Mouse (Mus musculus) CH12.LX (cell line): ENCODE results near the gene Pou6f2. TPM values are rescaled to one million over a fixed set of nuclear protein-coding genes. Genes with fewer than 3 reads are reported as not detected.

Experiments used
- DNase-seq: peaks from one replicate; pipeline ENCODE4 v3.0.0-alpha.2; 2013; ENCODE audit errors: extremely low read depth
- H3K27ac ChIP-seq: 2 replicates; pipeline ENCODE4 v1.5.1; 2012; ENCODE audit warnings: low read depth, mild to moderate bottlenecking, control low read depth, moderate library complexity; ENCODE audit not compliant: insufficient read depth
- H3K27me3 ChIP-seq: replicated peaks from 2 replicates; pipeline ENCODE3; 2012; ENCODE audit warnings: inconsistent platforms
- H3K36me3 ChIP-seq, 2 experiments: replicated peaks in 1 of 2; 2 replicates each; pipeline versions ENCODE3 to v1.6.1; 2012; ENCODE audit warnings: inconsistent platforms in 1 of 2, low read length in 1 of 2, mild to moderate bottlenecking in 1 of 2, mixed read lengths in 1 of 2, moderate library complexity in 1 of 2; ENCODE audit not compliant: control insufficient read depth in 1 of 2, insufficient read depth in 1 of 2
- H3K4me1 ChIP-seq, 2 experiments: 2 replicates each; pipeline ENCODE4 v1.6.1; 2012; ENCODE audit warnings: inconsistent platforms in 1 of 2, moderate library complexity in 1 of 2; ENCODE audit not compliant: insufficient read depth in 2 of 2, control insufficient read depth in 1 of 2
- H3K4me2 ChIP-seq: 2 replicates; pipeline ENCODE4 v1.6.1; 2012; ENCODE audit warnings: low read depth, mild to moderate bottlenecking, control low read depth; ENCODE audit not compliant: poor library complexity, insufficient read depth, severe bottlenecking
- H3K4me3 ChIP-seq, 3 experiments: fragments of 150-350 bp in 1 of 3; sonication (generic) in 1 of 3; replicated peaks in 1 of 3; 2 replicates each; pipeline versions ENCODE3 to v1.5.1; 2011 to 2012; ENCODE audit warnings: low read depth in 2 of 3, low read length in 2 of 3, mild to moderate bottlenecking in 2 of 3, moderate library complexity in 2 of 3, control low read depth in 1 of 3, improper control_type of control experiment in 1 of 3, inconsistent platforms in 1 of 3, mixed read lengths in 1 of 3; ENCODE audit not compliant: poor library complexity in 1 of 3
- H3K79me2 ChIP-seq: replicated peaks from 2 replicates; pipeline ENCODE4 v1.6.1; 2012; ENCODE audit warnings: mild to moderate bottlenecking, moderate library complexity; ENCODE audit not compliant: control insufficient read depth, poor library complexity, insufficient read depth, severe bottlenecking; ENCODE audit errors: extremely low read depth
- H3K9ac ChIP-seq: 2 replicates; pipeline ENCODE4 v1.6.1; 2012; ENCODE audit warnings: low read depth, mild to moderate bottlenecking, control low read depth, moderate library complexity; ENCODE audit not compliant: insufficient read depth
- H3K9me3 ChIP-seq: replicated peaks from 2 replicates; pipeline ENCODE3; 2012; ENCODE audit warnings: low read length, inconsistent platforms, mixed read lengths
- BHLHE40 ChIP-seq: IDR thresholded peaks from 2 replicates; pipeline ENCODE4 v1.6.1; 2011; ENCODE audit warnings: mild to moderate bottlenecking, low read depth, low read length, improper control_type of control experiment
- CTCF ChIP-seq, 2 experiments: IDR thresholded peaks in 1 of 2; conservative IDR thresholded peaks in 1 of 2; 2 replicates each; pipeline ENCODE4 v1.5.1; 2011 to 2012; ENCODE audit warnings: low read depth in 2 of 2, low read length in 2 of 2, improper control_type of control experiment in 1 of 2, inconsistent platforms in 1 of 2, mild to moderate bottlenecking in 1 of 2, moderate library complexity in 1 of 2
- E2F4 ChIP-seq: IDR thresholded peaks from 2 replicates; pipeline ENCODE4 v1.6.1; 2011; ENCODE audit warnings: low read depth, low read length, improper control_type of control experiment; ENCODE audit not compliant: insufficient replicate concordance
- ELF1 ChIP-seq: IDR thresholded peaks from 2 replicates; pipeline ENCODE4 v1.6.1; 2014; ENCODE audit warnings: low read depth, mild to moderate bottlenecking, inconsistent platforms, low read length, improper control_type of control experiment
- ETS1 ChIP-seq: conservative IDR thresholded peaks from 2 replicates; pipeline ENCODE4 v1.6.1; 2012; ENCODE audit warnings: low read depth, mild to moderate bottlenecking, inconsistent platforms, low read length, improper control_type of control experiment, moderate library complexity
- KAT2A ChIP-seq: IDR thresholded peaks from 2 replicates; pipeline ENCODE4 v1.6.1; 2012; ENCODE audit warnings: low read length, improper control_type of control experiment, inconsistent platforms; ENCODE audit not compliant: insufficient replicate concordance
- MAX ChIP-seq: IDR thresholded peaks from 2 replicates; pipeline ENCODE4 v1.6.1; 2011; ENCODE audit warnings: low read length, improper control_type of control experiment
- MAZ ChIP-seq: IDR thresholded peaks from 2 replicates; pipeline ENCODE4 v1.6.1; 2012; ENCODE audit warnings: low read depth, mild to moderate bottlenecking, inconsistent platforms, low read length, improper control_type of control experiment, moderate library complexity
- MEF2A ChIP-seq: IDR thresholded peaks from 2 replicates; pipeline ENCODE4 v1.6.1; 2014; ENCODE audit warnings: low read depth, mild to moderate bottlenecking, inconsistent platforms, low read length, improper control_type of control experiment, borderline replicate concordance
- MXI1 ChIP-seq: IDR thresholded peaks from 2 replicates; pipeline ENCODE4 v1.6.1; 2011; ENCODE audit warnings: mild to moderate bottlenecking, low read depth, low read length, improper control_type of control experiment
- MYC ChIP-seq: IDR thresholded peaks from 2 replicates; pipeline ENCODE4 v1.6.1; 2011; ENCODE audit warnings: low read depth, mild to moderate bottlenecking, improper control_type of control experiment, low read length
- NELFE ChIP-seq: IDR thresholded peaks from 2 replicates; pipeline ENCODE4 v1.6.1; 2011; ENCODE audit warnings: low read depth, low read length, improper control_type of control experiment
- NRF1 ChIP-seq: IDR thresholded peaks from 2 replicates; pipeline ENCODE4 v1.6.1; 2014; ENCODE audit warnings: low read depth, mild to moderate bottlenecking, inconsistent platforms, low read length, improper control_type of control experiment, moderate library complexity
- PAX5 ChIP-seq: IDR thresholded peaks from 2 replicates; pipeline ENCODE4 v1.6.1; 2012; ENCODE audit warnings: low read length, inconsistent platforms, mixed read lengths
- POLR2A ChIP-seq: IDR thresholded peaks from 2 replicates; pipeline ENCODE4 v1.6.1; 2011; ENCODE audit warnings: low read depth, mild to moderate bottlenecking, improper control_type of control experiment, low read length
- POLR2AphosphoS2 ChIP-seq: IDR thresholded peaks from 2 replicates; pipeline ENCODE4 v1.6.1; 2011; ENCODE audit warnings: low read depth, low read length, improper control_type of control experiment
- RCOR1 ChIP-seq: conservative IDR thresholded peaks from 2 replicates; pipeline ENCODE4 v1.6.1; 2012; ENCODE audit warnings: low read depth, mild to moderate bottlenecking, inconsistent platforms, low read length, improper control_type of control experiment
- SIN3A ChIP-seq: IDR thresholded peaks from 2 replicates; pipeline ENCODE4 v1.6.1; 2012; ENCODE audit warnings: low read length, improper control_type of control experiment, inconsistent platforms
- TBP ChIP-seq: conservative IDR thresholded peaks from 2 replicates; pipeline ENCODE4 v1.6.1; 2011; ENCODE audit warnings: low read depth, low read length, improper control_type of control experiment
- TCF12 ChIP-seq: IDR thresholded peaks from 2 replicates; pipeline ENCODE4 v1.6.1; 2014; ENCODE audit warnings: low read depth, mild to moderate bottlenecking, inconsistent platforms, low read length, improper control_type of control experiment
- USF1 ChIP-seq: IDR thresholded peaks from 2 replicates; pipeline ENCODE4 v1.6.1; 2014; ENCODE audit warnings: low read depth, mild to moderate bottlenecking, inconsistent platforms, low read length, improper control_type of control experiment
- USF2 ChIP-seq: conservative IDR thresholded peaks from 2 replicates; pipeline ENCODE4 v1.6.1; 2011; ENCODE audit warnings: low read depth, low read length, improper control_type of control experiment
- ZC3H11A ChIP-seq: IDR thresholded peaks from 2 replicates; pipeline ENCODE4 v1.6.1; 2012; ENCODE audit warnings: low read depth, mild to moderate bottlenecking, inconsistent platforms, low read length, improper control_type of control experiment
- ZKSCAN1 ChIP-seq: IDR thresholded peaks from 2 replicates; pipeline ENCODE4 v1.6.1; 2012; ENCODE audit warnings: low read depth, inconsistent platforms, low read length, improper control_type of control experiment, borderline replicate concordance
- ZNF384 ChIP-seq: IDR thresholded peaks from 2 replicates; pipeline ENCODE4 v1.6.1; 2012; ENCODE audit warnings: low read depth, low read length, improper control_type of control experiment, inconsistent platforms
- dilution Hi-C: fragments of 300-500 bp; cut with MboI; formaldehyde crosslinking; loops from 2 replicates; pipeline ENCODE4 v1.14.3; 2020; ENCODE audit warnings: low sequenced_read_pairs; ENCODE audit not compliant: extremely low pct_unique_long_range_greater_than_20kb, extremely low pct_ligation_motif_present
- in situ Hi-C: fragments of 300-500 bp; cut with MboI; formaldehyde crosslinking; loops from 3 replicates; pipeline ENCODE4 v1.14.3; 2019; ENCODE audit warnings: low sequenced_read_pairs, low pct_ligation_motif_present, low pct_unique_long_range_greater_than_20kb, mixed read lengths
- polyA plus RNA-seq: library from polyadenylated mRNA; unstranded; fragments of >175 nt; gene quantifications from 2 replicates; pipeline ENCODE4 v1.2.1, GENCODE M21; 2012; ENCODE audit warnings: low read depth; ENCODE audit not compliant: insufficient read length
- total RNA-seq, 2 experiments: library from RNA; depleted of rRNA; stranded (reverse); fragments of 300-350 nt in 1 of 2; fragments of >200 nt in 1 of 2; gene quantifications; 2 replicates each; pipeline ENCODE4 v1.2.3; 2012 to 2014

Gene Pou6f2
- total and polyA plus RNA-seq, 3 experiments: not detected

GRCm38 (mm10) chr13:18312613-18313012 lies 84.9 kb downstream of the Pou6f2 start:
- Histone ChIP-seq H3K9ac (no peak overlapping the region), H3K4me3 (no peak overlapping the region), H3K36me3 (no peaks in the 10 kb centered on the region), H3K9me3 (no peaks in the 10 kb centered on the region), H3K4me2 (no peak overlapping the region), H3K4me1 (no peaks in the 10 kb centered on the region), H3K79me2 (no peaks in the 10 kb centered on the region), H3K27me3 (no peaks in the 10 kb centered on the region), H3K27ac (no peak overlapping the region)
- in situ Hi-C loops: no loop called here
- TF ChIP-seq MAZ (no peak), SIN3A (no peak), NELFE (no peak), E2F4 (no peak), MEF2A (no peak), ELF1 (no peak), ZKSCAN1 (no peak), TCF12 (no peak), USF2 (no peak), MYC (no peak), NRF1 (no peak), RCOR1 (no peak), USF1 (no peak), PAX5 (no peak), ZC3H11A (no peak), TBP (no peak), KAT2A (no peak), POLR2A (no peak), BHLHE40 (no peak)
- no peak for DNase-seq
- dilution Hi-C loops: no loop called here

- no peaks in the 10 kb centered on the region for H3K4me1 ChIP-seq
- no peaks in the 10 kb centered on the region for H3K36me3 ChIP-seq
- H3K4me3 ChIP-seq: no peak overlapping the region
- no peak overlapping the region for H3K27ac ChIP-seq
- TF ChIP-seq ZNF384 (no peak), NRF1 (no peak), E2F4 (no peak), MEF2A (no peak), MXI1 (no peak), KAT2A (no peak), PAX5 (no peak), MAZ (no peak), POLR2AphosphoS2 (no peak), ETS1 (no peak), ZKSCAN1 (no peak), CTCF (conservative IDR thresholded peaks at IDR 0.05 in 1 of 2, IDR thresholded peaks at IDR 0.05 in 1 of 2; ENCODE audit: low read depth in 2 of 2, low read length in 2 of 2) (no peak), MAX (no peak)
- H3K9me3 ChIP-seq: no peaks in the 10 kb centered on the region
- dilution Hi-C loops: no loop called here
- no peak overlapping the region for H3K4me2 ChIP-seq
- in situ Hi-C loops: no loop called here
- DNase-seq: no peak
- no peak overlapping the region for H3K9ac ChIP-seq
- H3K27me3 ChIP-seq: no peaks in the 10 kb centered on the region
- no peaks in the 10 kb centered on the region for H3K79me2 ChIP-seq
Observed at GRCm38 (mm10) chr13:18309024-18309423, 88.5 kb downstream of the Pou6f2 start.
